Mouse (Mus musculus): ENCODE data around the gene Fga.

The Fga gene

DNA sequence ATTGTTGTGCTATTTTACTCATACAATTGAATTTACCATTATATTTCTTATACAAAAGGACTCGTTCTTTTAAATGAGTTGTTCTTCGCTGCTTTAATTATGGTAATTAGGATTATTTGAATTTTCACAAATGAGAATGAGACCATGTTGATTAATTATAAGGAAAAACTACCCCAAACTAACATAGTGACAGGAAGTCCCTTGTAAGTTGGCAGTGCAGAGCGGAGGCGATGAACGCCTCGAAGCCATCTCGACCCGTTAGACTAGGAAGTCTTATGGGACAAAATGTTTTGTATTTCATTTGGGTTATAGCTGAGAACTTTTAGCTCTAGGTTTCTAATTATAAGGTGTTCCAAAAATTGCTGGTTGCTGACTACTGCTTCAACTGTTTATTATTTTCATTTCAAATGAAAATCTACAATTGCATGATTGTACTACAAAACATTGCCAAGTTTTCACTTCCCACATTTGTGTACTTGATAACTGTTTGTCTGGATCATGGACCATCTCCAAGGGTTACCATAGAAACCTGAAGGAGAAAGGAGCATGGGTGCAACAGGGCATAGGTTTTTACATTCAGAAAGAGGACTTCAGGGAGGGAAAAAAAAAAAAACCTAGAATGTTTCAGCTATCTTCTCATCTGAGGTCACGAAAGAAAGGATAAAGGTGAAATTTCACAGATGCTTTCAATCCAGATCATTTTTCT, 1.8 kb downstream of the Fga start:
- no peak for DNase-seq (ENCODE audit: low spot score)

DNA sequence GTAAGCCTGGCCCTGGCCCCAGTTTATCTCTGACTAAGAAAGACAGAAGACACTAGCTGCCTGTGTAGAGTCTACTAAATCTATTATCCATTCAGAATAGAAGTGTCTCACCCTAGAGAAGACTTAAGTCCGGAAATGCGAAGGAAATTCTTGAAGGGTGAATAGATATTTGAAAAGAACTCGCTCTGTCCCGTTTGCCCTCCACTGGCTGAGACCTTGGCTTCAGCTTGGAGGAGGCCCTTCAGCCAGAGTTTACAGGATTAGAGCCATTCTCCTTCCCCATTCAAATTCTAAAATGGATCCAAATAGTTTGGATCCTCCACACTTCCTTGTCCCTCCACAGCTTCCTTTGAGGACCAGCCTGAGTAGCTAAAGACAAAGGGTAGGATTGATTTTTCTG, 4.5 kb downstream of the Fga start:
- DNase-seq (ENCODE audit: low spot score), result no peak

DNA sequence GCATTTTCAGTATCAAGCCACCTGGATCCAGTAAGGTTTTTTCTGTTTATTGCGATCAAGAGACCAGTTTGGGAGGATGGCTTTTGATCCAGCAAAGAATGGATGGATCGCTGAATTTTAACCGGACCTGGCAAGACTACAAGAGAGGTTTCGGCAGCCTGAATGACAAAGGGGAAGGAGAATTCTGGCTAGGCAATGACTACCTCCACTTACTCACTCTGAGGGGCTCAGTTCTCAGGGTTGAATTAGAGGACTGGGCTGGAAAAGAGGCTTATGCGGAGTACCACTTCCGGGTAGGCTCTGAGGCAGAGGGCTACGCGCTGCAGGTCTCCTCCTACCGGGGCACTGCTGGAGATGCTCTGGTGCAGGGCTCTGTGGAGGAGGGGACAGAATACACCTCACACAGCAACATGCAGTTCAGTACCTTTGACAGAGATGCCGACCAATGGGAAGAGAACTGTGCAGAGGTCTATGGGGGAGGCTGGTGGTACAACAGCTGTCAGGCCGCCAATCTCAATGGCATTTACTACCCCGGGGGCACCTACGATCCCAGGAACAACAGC, 7.0 kb downstream of the Fga start:
- DNase-seq (ENCODE audit: low spot score), result no peak

DNA sequence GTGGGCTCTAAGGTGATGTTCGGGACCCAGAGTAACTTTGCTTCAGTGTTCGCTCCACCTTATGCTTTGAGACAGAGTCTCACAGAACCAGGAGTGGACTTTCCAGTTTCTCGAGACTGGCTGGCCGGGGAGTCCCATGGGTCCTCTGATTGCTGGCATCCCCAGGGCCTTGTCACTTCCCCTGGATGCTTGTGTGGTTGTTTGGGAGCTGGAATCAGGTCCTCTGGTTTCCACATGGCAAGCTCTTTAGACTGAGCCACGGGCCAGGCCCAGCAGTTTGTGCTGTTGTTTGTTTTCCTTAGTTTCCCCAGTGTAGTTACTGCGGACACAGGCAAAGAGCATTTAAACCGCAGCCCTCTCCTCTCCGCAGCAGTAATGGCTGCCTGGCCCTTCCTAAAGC, 7.9 kb downstream of the Fga start:
- no peak for DNase-seq (ENCODE audit: low spot score)

DNA sequence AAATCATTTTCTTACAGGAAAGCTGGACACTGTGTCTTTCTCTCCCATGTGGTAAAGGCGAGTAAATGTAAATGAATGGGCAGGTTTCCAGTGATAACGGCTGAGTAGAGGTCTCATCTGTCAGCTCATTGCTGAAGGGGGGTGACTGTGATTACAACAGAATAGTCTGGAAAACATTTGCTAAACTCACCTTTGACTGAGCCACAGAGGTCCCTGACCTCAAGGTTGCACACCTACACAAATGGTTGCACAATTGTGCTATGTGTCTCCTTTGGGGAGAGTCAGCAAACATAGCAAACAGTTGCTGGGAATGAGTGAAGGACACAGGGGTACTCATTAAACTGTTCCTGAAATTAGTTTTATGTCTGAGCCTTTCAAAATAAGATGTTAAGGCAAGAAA, 13.0 kb downstream of the Fga start:
- no peak for DNase-seq (ENCODE audit: low spot score)

DNA sequence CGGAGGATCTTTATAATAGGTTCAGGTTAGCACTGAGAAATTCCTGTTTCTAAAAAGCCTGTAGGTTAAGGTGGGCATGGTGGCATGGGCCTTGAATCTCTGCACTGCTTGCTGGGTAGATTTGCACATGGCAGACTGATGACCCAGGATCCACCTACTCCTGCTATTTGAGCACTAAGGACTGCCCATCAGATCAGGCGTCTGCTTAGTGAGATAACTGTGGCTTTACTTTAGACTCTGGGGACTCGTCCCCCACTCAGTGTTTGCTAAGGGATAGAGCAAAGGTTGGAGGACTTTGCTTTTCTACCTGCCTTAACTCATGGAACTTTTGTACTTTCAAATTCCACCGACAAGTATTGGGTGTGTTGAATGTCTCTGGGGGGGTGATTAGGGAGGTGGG, 13.8 kb downstream of the Fga start:
- DNase-seq (ENCODE audit: low spot score), result no peak

DNA sequence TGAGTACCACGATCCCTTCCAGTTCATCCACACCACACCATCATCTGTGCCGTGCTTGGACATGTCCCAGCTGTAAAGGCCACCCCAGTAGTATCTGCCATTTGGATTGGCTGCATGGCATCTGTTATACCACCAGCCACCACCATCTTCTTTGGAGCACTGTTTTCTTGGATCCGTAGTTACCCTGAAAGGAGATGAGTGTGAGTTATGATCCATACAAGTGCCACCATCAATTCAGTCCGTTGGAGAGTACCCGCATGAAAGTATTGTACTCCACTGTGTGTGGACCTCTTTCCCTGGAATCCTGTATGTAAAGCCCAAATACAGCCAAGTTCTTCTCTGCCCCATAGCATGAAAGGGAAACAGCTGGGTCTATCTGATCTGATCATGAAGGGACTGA, 16.6 kb downstream of the Fga start:
- no peak for DNase-seq (ENCODE audit: low spot score)

DNA sequence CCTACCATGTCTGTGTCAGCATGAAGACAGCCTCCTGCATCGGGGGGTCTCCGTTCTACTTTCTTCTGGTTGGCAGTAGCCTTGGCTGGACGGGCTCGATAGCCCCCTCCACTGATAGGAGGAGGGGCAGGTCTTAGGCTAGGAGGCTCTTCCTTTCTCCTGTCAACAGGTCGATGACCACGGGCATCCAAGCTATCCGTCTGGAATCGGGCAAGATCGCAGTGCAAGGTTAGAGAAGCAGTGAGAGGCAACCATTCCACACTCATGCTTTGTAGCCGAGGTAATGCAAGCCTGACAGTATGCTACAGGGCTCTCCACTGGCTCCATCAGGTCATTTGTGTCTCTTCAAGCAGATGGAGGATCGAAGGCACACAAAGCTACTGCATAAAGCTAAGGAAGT, 20.8 kb downstream of the Fga start:
- no peak for DNase-seq (ENCODE audit: low spot score)

DNA sequence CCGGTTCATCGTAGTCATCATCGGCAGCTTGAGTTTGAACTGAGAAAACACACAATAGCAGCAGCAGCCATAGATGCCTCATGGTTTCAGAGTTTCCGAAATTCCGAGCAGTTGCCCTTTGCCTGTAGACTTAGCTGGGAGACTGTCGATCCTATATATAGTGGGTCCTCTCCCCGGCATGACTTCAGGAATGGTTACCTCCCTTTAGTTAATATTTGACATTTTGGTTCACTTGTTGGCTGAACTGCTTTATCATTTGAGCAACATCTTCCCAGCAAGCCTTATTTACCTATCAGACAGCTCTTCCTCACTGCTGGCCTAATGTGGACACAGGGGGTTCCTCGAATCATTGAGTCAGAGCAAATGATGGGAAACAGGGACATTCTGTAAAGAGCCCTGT, 23.8 kb downstream of the Fga start, which contains the start of gene Fgb:
Gene Fgb (minus strand): TSS at position 184 of the 400 bp plus-strand sequence.
- no peak for DNase-seq (ENCODE audit: low spot score)

DNA sequence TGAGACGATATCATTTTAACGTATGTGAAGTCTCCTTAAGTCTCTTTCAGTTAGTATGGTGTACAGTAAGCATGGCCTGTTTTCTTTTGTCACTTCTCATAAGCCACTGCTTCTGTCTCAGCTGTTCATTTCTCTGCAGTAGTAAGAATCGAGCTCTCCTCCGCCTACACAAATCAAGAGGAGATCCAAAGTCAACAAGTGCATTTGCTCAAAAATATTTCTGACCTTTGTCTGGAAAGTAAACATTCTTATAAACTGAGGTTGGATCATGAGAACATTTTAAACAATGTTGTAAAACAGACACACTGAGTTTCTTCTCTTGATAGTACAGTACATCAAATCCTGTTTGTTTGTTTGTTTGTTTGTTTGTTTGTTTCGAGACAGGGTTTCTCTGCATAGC, 24.8 kb downstream of the Fga start:
- DNase-seq (ENCODE audit: low spot score), result no peak

DNA sequence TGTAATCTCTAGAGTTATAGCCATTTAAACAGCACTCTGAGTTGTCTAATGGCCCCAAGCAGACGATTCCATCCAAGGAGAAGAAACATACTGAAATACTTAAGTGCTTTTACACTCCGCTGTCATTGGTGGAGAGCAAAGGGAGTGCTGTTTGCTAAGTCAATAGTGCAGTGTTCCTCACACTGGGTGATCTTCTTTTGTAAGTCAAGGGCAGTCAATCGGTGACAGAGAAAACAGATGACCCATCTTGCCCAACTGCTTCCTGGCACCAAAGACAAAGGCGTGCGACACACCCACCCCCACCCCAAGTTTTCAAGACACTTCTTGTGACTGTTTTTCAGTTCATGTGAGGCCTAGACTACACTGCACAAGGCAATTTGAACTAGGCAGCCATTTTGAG, 26.2 kb downstream of the Fga start:
- no peak for DNase-seq (ENCODE audit: low spot score)

DNA sequence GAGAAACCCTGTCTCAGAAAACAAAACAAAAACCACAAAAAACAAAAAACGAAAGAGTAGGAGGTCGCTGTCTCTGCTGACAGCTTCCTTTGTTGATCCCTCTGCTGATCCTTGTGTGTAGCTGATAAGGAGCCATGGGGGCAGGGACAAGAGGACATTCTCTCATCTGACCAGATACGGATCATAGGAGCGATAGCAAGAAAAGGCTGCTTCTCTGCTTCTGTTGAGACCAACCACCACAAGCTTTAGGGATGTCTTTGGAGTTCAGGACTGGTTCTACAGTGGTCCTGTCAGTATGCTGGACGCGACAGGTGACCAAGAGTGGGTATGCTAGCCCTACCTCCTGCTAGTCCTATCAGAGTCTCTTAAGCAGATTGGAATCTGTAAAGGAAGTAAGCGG, 27.2 kb downstream of the Fga start:
- no peak for DNase-seq (ENCODE audit: low spot score)

DNA sequence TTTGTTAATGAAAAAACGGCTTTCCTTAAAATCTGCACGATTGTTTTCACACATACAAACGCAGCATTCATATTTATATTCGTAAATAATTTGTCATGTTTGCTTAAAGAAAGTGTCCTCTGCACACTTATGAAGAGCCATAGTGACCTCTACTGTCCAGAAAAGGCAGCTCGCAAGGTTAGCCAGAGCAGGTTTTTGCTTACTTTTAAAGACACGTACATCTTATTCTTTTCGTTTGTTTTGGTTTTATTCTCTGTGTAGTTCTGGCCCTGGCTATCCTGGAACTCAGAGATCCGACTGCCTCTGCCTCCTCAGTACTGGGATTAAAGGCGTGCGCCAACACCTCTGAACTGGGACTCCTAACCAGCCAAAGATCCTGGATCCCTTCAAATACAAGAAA, 27.9 kb downstream of the Fga start:
- peak; percentile 55 for DNase-seq (ENCODE audit: low spot score)

DNA sequence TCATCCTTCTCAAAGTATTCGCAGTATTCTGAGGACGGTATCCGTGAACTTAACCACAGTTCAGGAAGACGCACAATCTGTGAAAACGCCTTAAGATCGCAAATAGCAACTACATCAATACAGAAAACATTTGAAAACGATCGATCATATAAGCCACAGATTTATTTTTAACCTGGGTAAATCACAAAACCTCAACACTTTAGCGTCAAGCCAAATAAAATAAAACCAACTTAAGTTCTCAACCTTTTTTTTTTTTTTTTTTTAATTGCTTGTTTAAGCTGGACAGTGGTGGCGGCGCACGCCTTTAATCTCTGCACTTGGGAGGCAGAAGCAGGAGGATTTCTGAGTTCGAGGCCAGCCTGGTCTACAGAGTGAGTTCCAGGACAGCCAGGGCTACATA, 28.9 kb downstream of the Fga start:
- peak; percentile 21 for DNase-seq (ENCODE audit: low spot score)

DNA sequence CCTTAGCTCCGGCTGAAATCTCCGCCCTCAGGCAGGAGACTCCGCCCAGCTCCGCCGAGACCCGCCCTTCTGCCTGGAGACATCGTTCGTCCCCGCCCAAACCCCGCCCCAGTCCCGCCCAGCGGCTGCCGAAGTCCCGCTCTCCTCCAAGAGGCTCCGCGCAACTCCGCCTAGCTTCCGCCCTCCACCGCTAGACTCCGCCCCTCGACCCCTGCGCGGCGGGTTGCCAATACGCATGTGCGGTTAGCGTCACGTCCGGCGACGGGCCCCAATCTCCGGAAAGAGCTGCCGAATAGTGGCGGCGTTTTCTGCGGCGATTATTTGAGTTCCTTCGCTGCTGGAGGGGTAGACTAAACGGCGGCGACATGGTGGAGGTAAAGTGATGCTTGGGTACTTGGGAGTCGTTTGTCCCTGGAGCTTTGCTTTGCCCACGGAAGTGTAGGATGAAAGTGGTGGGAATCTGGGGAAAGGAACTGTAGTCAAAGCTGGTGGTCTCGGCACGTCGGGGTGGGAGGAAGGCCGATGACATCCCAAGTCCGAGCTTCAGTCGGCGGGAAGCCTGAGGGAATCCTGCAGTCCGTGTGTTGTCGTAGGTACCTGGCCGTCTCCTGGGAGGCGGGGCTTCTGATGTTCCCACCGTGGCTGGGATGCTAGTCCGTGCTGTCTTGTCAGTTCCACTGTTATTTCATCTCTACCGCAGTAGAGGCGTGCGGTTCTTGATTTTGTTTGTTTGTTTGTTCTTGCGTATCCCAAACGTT, 29.6 kb downstream of the Fga start, which contains the start of gene Plrg1:
Gene Plrg1 (plus strand): TSS at position 242 of the 758 bp plus-strand sequence.
- DNase-seq (ENCODE audit: low spot score), result peak; percentile 98

DNA sequence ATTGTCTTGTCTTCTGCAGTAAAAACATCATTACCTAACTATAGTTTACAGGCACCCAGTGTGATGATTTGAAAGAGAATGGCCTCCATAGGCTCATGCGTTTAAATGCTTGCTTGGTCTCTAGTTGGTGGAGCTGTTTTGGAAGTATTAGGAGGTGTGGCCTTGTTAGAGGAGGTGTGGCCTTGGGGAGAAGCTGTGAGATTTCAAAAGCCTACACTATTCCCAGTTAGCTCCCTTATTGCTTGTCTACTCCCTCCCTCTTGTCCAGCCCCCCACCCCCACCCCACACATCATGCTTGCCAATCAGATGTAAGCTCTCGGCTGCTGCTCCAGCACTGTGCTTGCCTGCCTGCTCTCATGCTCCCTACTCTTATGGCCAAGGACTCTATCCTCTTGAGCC, 31.2 kb downstream of the Fga start:
- no peak for DNase-seq (ENCODE audit: low spot score)

DNA sequence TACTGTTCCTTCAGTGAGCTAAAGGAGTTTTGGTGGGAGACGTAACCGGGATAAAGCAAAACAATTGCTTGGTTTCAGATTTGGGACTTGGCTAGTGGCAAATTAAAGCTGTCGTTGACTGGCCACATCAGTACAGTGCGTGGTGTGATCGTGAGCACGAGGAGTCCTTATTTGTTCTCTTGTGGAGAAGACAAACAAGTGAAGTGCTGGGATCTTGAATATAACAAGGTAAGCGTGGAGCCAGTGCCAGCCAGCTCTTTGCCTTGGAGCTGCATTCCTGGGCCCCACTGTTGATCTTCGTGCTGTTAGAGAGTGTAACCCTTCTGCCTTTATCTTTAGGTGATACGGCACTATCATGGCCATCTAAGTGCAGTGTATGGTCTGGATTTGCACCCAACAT, 42.0 kb downstream of the Fga start:
- no peak for DNase-seq (ENCODE audit: low spot score)

DNA sequence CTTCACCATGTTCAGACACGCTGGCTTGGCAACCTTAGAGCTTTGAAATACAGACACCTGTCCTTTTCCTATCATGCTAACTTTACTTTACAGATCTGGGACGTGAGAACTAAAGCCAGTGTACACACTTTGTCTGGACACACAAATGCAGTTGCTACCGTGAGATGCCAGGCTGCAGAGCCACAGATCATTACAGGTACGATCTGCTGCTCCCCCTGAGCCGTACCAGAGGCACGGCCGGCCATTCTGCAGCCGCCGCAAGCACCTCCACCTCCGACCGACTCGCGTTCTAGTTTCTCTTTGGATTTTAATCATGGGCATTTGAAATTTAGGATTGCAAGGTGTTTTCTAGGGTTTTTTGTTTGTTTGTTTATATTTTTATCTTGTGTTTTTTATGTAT, 43.0 kb downstream of the Fga start:
- no peak for DNase-seq (ENCODE audit: low spot score)

DNA sequence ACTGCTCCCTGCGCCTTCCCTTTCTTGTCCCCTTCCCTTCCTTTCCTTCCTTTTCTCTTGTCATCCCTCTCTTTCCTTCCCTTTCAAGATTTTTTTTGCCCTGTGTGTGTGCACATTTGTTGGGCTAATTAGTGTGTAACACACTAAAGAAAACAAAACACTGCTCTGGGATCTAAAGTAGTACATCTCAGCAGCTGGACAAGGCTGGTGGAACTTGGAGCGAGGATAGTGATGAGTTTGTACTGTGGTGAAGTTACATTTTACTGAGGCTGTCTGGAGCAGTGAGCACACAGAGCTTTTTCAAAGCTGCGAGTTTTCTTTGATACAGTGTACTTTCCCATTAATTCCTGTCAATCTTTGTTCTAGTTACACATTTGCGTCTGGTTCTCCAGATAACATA, 44.4 kb downstream of the Fga start:
- no peak for DNase-seq (ENCODE audit: low spot score)

DNA sequence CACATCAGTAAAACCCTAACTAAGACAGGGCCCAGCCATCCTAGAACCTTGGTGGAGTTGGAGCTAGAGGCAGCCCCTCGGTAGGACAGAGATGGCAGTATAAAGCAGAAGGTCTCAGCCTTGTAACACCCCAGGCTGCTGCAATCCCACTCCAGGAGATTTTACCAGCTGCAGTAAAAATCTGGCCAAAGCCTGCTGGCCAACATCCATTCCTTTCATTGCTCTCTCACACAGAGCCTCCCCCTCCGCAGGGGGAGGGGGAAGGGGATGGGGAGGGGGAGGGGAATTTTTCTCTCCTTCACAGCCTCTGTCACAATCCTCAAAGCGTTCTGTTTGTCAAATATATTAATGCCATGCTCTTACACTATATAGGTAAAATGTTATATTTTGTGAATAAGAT, 50.7 kb downstream of the Fga start:
- no peak for DNase-seq (ENCODE audit: low spot score)

DNA sequence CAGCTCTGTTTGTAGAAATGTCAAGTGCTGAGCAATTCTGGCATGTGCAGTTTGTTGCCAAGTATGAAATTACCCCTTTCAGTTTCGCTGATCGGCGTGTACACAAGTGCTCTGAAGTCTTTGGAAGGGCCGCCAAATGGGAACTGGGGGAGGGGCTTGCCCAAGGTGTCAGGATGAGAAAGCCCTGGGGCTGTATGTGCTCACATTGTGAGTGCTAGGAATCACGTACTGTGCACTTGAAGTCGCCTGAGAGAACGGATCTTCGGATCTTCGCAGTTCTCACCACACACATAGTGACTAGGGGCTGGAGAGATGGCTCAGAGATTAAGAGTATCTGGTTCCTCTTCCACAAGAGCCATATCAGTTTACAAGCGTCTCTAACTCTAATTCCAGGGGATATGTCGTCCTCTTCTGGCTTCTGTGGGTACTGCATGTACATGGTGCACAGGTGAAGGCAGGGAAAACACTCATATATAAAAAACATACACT, 54.7 kb downstream of the Fga start:
- peak; percentile 9 for DNase-seq (ENCODE audit: low spot score)

Measured in MN1 (cell line).